Mouse (Mus musculus): ENCODE measurements around the gene Eif2b5.
A peak's percentile ranks its signal among the peaks of the same experiment; 100 is the strongest.

DNA sequence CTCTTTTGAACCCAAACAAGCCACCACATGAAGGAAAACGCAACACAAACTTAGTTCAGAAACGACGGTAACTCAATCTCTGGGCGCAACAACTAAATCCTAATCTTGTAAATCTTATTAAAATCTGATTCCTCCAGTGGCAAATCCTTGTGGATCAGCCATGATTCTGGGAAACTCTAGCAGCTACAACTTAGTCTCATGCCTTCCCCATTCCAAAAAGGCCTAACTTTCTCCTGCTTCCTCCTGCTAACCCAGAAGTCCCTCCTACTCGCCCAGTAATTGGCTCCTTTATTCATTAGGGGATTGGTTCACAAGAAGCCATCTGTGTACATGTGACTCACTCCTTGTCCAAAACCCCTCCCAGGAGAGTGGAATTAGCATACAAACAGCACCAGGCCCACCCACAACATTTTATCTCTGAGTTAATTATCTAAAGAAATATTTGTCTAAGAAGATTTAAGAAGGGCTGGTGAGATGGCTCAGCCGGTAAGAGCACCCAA lies 44.4 kb upstream of the Eif2b5 start:
- TF ChIP-seq CTCF (IDR thresholded peaks at IDR 0.05; ENCODE audit: low read depth, low read length): no peak
- TF ChIP-seq POLR2A (IDR thresholded peaks at IDR 0.05; ENCODE audit: insufficient read depth, low read length): peak; percentile 55
- no peak for TF ChIP-seq EP300 (IDR thresholded peaks at IDR 0.05; ENCODE audit: insufficient read depth, low read depth, low read length)
